Mouse (Mus musculus) E14TG2a.4 (cell line): ENCODE data around the gene Cry1.

ENCODE experiments used
- CTCF ChIP-seq: conservative IDR thresholded peaks from 2 replicates; pipeline ENCODE4 v1.5.1; 2014; ENCODE audit warnings: low read length
- NANOG ChIP-seq: IDR thresholded peaks from 2 replicates; pipeline ENCODE4 v1.6.1; 2014; ENCODE audit warnings: borderline replicate concordance, low read length, mixed read lengths
- POU5F1 ChIP-seq: IDR thresholded peaks from 2 replicates; pipeline ENCODE4 v1.6.1; 2014; ENCODE audit warnings: low read length, borderline replicate concordance

GRCm38 (mm10) chr10:85214847-85215246 is 30.0 kb upstream of the Cry1 start:
- TF ChIP-seq CTCF (no peak), NANOG (no peak), POU5F1 (no peak)
